8 mouse cellular contexts compared by ENCODE assay signal in the genomic region with DNA sequence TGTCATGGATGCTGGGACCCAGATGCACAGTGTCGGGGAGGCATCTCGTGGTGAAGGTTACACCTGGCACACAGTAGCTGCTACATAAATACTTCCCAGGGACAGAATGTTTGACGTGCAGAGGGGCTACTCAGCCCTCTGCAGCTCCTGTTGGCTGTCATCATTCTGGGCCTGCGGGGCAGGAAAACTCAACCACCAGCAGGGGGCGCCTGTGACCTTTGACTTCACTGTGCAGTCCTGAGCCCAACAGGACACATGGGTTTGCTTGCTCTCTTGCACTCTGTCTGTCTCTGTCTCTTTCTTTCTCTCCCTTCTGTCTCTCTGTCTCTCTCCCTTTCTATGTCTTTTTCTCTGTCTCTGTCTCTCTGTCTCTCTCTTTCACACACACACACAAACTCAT.
DNase-seq lines count a peak whose midpoint lies in the region; ATAC-seq lines count a peak whose summit lies in the region.

No protein-coding gene starts in this region.

- WGBS in forebrain, embryonic 16.5 days = 17% methylated on average over 5 of the region's 5 CpGs
- 19% methylated on average over 5 of the region's 5 CpGs for WGBS in hindbrain, embryonic 14.5 days

- H3K9me3 ChIP-seq in forebrain, embryonic 16.5 days (ENCODE audit: control insufficient read depth, low read length) = no peaks in the 10 kb centered on the region
- no peaks in the 10 kb centered on the region for H3K9me3 ChIP-seq in hindbrain, embryonic 14.5 days (ENCODE audit: control insufficient read depth, low read length)

- no peak overlapping the region for H3K27ac ChIP-seq in forebrain, embryonic 16.5 days (ENCODE audit: low read length)
- H3K27ac ChIP-seq in hindbrain, embryonic 14.5 days = no peak overlapping the region

- peak; percentile 60 for ATAC-seq in forebrain, embryonic 16.5 days
- no peak for ATAC-seq in hindbrain, embryonic 14.5 days (ENCODE audit: low FRiP score)

- 0 out of 2 replicates have a peak, but pooled peaks cover 3% of the 10 kb centered on the region for H3K4me1 ChIP-seq in forebrain, embryonic 16.5 days (replicated peaks; ENCODE audit: control insufficient read depth, insufficient read depth, low read length)
- H3K4me1 ChIP-seq in hindbrain, embryonic 14.5 days (replicated peaks; ENCODE audit: control insufficient read depth, insufficient read depth, low read length) = no peaks in the 10 kb centered on the region

- H3K27me3 ChIP-seq in forebrain, embryonic 16.5 days (replicated peaks; ENCODE audit: control insufficient read depth, insufficient read depth, low read length) = no peaks in the 10 kb centered on the region
- H3K27me3 ChIP-seq in hindbrain, embryonic 14.5 days (ENCODE audit: control insufficient read depth, insufficient read depth, low read length) = no peaks in the 10 kb centered on the region

- H3K9ac ChIP-seq in forebrain, embryonic 16.5 days (replicated peaks; ENCODE audit: low read depth, low read length) = no peak overlapping the region
- no peak overlapping the region for H3K9ac ChIP-seq in hindbrain, embryonic 14.5 days

- DNase-seq in MN1 (ENCODE audit: low spot score) = peak; percentile 83
- peak; percentile 19 for DNase-seq in cerebellum, adult 11-12 months
- peak; percentile 73 for DNase-seq in hindbrain, embryonic 14.5 days (ENCODE audit: low spot score)
- DNase-seq in left cerebral cortex, adult 11 months (ENCODE audit: low spot score) = peak; percentile 61
- peak; percentile 81 for DNase-seq in lung, postnatal 36 days
- peak; percentile 67 to 80 for DNase-seq in right cerebral cortex, postnatal 10 days (ENCODE audit: low spot score in 2 of 2)
- DNase-seq in urinary bladder, postnatal 14 days (ENCODE audit: low spot score) = peak; percentile 82

- H3K4me3 ChIP-seq in forebrain, embryonic 16.5 days (replicated peaks; ENCODE audit: low read length) = no peak overlapping the region
- no peak overlapping the region for H3K4me3 ChIP-seq in hindbrain, embryonic 14.5 days (replicated peaks; ENCODE audit: low read length)

- H3K4me2 ChIP-seq in forebrain, embryonic 16.5 days (ENCODE audit: low read length) = no peak overlapping the region
- H3K4me2 ChIP-seq in hindbrain, embryonic 14.5 days (replicated peaks) = no peak overlapping the region

- no peaks in the 10 kb centered on the region for H3K36me3 ChIP-seq in forebrain, embryonic 16.5 days (ENCODE audit: control insufficient read depth, insufficient read depth)
- H3K36me3 ChIP-seq in hindbrain, embryonic 14.5 days (replicated peaks; ENCODE audit: control insufficient read depth, insufficient read depth) = no peaks in the 10 kb centered on the region

Comparison
In these comparisons a context has a peak if more than half of its experiments do, and no peak if none do; other contexts are left out.
1. DNase-seq: peak in every context shown above with its lines; median percentile 83 in MN1; 82 in urinary bladder, postnatal 14 days; 81 in lung, postnatal 36 days; 74 in right cerebral cortex, postnatal 10 days; 73 in hindbrain, embryonic 14.5 days; 61 in left cerebral cortex, adult 11 months; 19 in cerebellum, adult 11-12 months.